Mouse (Mus musculus) retina, adult 2 months (tissue): ENCODE data around the gene Gm1673.
"Not testable (repeated sequence)": the region's sequence is repeated elsewhere in the genome, so short reads cannot be mapped to it uniquely, and the experiment has no call there.

Experiments
- DNase-seq: peaks from one replicate; pipeline ENCODE4 v3.0.0-alpha.2; 2012; ENCODE audit warnings: low read depth, low spot score

Gene Gm1673

DNA sequence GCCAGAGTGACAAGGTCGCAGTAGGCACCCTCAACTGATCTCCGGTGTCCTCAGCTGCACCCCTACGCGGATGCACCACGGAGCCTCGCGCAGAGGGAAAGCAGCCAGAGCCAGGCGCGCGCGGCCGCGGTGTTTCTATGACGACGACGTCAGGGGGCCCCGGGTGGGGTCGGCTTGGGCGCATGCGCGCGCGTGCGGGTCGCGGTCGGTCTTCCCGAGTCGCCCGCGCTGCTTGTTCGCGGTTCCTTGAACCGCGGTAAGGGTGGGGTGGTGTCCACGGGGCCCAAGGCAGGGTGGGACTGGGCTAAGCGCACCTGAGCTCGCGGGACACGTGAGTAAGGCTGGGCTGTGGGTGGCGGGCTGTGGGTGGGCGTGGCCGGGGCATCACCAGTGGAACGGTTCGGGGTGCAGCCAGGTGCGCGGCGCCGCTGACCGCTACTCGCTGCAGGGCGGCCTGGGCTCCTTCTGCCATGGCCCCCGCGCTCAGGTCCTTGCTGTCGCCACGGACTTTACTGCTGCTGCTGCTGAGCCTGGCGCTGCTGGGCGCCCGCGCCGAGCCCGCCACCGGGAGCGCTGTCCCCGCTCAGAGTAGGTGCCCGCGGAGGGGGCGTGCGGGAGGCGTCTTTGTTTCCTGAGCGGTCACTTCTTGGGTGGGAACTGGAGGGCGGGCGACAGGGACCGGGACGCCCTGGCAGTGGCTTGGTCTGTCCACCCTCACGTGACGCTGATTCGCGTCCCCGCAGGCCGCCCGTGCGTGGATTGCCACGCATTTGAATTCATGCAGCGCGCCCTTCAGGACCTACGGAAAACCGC is at the start of gene Gm1673:
TSS of gene Gm1673 (plus strand) at position 125 of the 813 bp plus-strand sequence.
- DNase-seq = no peak

DNA sequence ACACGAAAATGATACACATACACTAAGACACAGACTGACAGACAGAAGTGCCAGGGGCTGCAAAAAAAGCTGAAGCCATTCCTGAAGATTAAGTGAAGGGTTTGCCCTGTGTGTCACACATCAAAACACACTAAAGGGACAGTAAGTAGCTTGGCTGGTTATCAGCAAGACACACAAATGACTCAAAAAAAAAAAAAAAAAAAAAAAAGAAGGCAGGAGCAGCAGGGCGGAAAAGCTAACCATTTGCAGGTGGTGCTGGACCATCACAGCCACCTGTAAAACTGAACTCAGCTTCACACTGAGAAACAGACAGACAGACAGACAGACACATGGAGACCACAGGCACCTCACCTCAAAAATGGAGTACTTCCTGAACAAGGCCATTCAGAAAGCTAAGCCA is 49.2 kb upstream of the Gm1673 start:
- no peak for DNase-seq

DNA sequence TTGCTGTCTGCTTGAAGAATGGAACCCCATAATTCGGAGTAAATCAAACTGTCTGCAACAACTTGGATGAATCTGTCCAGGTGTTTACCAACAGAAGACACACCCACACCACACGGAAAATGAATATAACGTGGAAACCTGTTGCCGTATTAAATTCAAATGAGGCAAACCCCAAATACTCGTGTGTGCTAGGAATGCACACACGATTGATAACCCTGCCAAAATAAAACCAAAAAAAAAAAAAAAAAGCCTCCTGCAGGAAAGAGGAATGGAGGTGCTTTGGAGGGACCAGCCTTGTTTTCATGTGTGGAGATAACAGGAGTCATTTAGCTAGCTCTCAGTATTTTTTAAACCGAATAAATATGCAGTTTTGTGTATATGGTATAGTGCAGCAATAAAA is 48.4 kb upstream of the Gm1673 start:
- DNase-seq = no peak

DNA sequence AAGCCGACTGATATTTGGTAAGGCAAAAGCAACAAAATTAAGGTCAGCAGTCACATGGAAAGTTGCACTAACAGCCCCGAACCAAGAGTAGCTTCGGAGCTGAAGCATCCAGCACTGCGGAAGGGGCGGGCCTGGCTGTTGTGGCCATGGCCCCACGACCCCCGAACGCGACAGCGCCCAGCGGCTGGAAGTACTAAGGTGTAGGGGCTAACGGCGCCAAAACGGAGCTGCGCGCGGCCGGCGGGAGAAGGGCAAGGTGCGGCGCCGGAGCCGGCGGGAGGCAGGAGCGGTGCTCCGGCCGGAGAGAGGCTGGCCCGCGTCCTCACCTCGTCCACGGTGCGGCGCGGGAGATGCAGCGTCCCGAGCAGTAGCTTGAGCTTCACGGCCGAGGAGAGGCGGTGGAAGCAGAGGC is 47.5 kb upstream of the Gm1673 start:
- DNase-seq = no peak

DNA sequence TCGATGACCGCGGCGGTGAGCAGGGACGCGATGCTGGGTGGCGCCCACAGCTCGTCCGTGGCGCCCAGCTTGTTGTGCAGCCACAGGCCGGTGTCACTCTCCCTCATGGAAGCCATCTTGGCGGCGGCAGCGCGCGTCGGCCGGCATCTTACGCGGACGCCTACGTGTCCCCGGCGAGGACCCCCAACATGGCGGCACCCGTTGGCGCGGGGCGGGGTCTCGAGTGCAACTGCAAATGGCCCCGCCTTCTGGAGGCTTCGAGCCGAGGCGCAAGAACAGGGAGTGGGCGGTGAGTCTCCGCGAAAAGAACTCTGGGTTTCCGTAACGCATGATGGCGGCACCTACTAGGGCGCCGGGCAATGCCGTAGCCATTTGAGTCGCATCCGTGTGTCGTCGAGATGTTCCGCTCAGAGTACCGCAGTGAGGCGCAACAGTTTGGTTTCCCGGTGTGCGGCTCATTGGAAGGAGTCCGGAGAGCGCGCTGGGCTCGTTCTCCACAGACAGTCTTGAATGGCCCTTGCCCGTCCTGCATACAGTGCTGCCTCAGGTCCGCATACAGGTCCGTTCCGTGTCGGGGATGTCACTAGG is 47.0 kb upstream of the Gm1673 start, which contains the start of gene Nelfa:
TSS of gene Nelfa (minus strand) at position 294 of the 588 bp plus-strand sequence.
- peak; percentile 96 for DNase-seq

DNA sequence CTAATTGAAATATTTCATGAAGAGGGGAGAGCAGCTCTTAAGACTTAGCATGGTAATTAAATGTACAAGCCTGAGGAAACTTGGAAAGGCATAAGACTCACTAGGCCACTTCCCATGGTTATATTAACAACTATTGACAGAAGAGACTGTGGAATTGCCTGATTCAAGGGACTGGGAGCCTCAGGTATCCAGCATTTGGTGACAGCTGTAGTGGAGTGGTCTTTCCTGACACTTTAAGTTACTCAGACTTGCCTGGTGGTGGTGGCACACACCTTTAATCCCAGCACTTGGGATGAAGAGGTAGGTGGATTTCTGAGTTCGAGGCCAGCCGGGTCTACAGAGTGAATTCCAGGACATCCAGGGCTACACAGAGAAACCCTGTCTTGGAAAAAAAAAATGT is 46.0 kb upstream of the Gm1673 start:
- no peak for DNase-seq

DNA sequence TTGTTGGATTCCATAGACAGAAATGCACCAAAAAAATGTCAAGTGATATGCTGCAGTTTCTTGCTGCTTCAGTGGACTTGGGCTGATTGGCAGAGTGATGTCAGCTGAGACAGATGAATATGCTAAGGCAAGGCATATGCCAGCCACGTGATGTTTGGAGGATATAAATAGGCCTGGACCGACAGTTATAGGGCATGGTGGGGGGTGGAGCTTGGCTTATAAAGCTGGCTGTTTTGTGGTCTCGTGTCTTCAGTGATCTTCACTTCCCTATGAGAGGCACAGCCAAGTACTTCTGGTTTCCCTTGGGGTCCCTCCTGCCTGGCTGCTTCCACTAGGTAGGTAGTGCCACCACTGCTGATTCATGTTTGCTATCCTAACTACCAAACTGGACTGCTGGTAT is 44.8 kb upstream of the Gm1673 start:
- no peak for DNase-seq

DNA sequence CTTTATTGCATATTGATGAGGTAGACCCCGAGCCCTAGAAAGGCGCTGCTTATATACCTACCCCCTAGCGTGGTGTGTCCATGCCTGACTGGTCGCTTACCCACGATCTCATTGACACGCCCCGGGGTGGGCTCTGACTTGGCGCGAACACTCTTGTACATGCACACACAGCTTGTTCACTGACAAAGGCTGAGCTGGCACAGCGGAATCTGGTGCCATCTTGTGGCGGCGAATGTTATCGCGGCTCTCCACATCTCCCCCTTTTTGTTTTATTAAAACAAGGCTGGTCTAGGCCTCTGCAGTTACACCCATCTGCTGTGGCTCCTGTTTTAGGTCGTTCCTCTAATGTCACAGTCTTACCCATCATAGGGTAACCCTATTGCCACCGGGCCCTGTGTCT is 36.2 kb upstream of the Gm1673 start:
- not testable (repeated sequence) for DNase-seq

DNA sequence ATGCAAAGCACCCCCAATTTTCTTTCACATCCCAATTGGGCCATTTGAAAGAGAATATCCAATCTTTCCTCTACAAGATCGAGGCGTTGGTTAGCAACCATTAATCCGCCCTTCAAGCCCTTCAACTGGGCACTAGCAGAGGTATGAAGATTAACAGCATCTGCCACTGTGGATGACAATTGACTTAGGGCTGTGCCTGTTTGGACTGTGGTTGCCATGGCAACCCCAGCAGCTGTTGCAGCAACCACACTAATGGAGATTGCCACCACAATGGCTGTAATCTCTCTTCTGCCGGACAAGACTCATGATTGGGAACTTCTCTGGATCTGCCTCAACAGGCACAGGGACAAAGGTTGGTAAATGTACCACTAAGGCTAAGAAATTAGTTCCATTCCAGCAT is 34.9 kb upstream of the Gm1673 start:
- no peak for DNase-seq

DNA sequence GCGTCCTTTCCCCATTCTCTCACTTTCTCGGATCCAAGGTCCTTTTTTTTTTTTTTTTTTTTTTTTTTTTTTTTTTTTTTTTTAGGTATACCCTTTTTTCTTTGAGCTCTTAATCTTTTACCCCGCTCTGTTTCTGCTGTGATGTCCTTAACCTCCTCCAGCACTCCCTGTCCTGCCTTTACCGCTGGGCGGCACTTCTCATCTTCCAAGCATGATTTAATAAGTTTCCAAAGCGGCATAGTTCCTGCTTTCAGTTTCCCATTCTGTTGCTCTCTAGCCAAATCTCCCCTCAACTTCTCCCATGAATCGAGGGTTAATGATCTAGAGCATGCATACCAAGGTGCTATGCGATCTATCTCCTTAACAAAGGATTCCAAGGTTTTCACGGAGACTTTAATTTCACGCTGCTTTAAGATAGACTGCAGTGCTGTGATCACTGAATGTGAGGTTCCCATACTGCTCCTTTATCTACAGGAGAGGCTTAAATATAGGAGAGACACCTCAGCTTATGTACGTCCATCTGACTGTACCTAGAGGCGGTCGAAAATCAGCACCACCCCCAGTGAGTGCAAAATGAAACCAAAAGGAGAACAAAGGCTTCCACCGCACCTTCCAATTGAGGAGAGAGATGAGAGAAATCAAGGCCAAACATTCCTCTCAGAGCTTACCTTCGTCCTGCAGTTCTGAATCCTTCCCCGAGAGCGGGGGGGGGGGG is 29.6 kb upstream of the Gm1673 start:
- no peak for DNase-seq

DNA sequence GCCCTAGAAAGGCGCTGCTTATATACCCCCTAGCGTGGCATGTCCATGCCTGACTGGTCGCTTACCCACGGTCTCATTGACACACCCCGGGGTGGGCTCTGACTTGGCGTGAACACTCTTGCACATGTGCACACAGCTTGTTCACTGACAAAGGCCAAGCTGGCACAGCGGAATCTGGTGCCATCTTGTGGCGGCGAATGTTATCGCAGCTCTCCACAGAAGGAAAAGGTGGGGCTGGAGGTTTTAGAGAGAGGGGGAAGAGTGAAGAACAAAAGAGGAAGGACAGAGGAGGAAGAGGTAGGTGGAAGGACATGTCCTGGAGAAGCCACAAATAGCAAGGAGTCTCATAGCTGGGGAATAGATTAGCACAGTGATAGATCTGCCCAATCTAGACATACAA is 28.9 kb upstream of the Gm1673 start:
- peak; percentile 43 for DNase-seq

DNA sequence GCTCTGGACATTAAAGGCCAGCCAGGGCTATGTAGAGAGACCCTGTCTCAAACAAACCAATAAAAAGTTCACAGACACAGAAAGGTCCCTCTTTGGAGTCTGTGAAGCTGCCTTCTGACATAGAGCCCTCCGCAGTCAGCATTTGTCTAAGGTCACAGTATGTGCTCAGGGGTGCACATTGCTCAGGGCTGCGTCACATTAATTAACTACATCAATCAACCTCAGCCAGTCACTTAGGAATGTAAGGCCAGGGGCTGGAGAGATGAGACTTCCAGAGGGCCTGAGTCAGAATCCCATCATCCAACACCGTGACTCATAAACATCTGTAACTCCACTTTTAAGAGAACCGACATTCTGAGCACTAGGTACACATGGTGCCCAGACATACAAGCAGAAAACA is 27.4 kb upstream of the Gm1673 start:
- no peak for DNase-seq

DNA sequence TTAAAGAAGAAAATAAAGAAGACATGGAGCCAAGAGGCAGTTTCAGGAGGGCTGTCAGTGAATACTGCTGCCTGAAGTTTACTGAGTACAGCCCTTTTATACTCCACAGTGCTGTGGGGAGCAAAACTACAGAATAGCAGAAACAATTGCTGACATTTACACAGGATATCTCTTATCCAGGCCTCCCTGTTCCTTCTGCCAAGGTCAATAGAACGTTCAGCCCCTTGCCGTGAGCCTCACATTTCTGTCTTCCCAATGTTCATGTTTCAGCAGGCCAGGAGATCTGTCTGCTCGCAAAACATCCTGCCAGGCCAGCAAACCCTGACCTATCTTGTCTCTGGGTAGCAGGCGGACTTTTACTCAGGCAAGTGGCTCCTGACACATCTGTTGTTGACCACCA is 23.9 kb upstream of the Gm1673 start:
- no peak for DNase-seq

DNA sequence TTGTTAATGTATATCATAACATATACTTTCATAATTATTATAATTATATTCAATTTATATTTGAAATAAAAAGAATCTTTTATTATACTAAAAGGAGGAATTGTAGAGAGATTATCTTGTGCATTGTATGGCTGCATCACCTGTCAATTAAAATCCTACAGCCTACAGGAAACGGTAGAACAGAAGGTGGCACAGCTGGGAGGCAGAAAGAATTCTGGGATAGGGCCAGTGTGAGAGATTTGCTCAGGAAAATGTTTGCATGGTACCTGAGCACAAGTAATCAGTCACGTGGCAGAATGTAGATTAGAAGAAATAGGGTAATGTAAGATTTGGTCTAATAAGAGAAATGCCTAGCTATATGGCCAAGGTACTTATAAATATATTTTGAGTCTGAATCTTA is 8.5 kb upstream of the Gm1673 start:
- no peak for DNase-seq

DNA sequence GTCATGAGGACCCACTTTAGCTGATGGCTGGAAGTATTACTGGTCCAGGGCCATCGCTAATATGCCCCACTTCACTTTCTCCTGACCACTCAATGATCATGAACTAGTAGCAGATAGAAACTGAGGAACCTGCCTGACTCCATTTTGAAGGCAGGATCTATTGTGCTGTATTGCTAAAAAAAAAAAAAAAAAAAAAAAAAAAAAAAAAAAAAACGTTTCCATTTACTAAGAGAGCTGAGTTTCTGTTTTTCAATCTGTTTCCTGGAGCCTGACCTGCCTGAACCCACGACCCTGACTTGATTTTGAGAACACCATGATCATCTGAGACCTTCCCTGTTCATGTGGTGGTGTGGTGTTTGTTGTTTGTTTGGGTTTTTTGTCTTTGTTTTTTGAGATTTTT is 7.0 kb upstream of the Gm1673 start:
- DNase-seq = no peak

DNA sequence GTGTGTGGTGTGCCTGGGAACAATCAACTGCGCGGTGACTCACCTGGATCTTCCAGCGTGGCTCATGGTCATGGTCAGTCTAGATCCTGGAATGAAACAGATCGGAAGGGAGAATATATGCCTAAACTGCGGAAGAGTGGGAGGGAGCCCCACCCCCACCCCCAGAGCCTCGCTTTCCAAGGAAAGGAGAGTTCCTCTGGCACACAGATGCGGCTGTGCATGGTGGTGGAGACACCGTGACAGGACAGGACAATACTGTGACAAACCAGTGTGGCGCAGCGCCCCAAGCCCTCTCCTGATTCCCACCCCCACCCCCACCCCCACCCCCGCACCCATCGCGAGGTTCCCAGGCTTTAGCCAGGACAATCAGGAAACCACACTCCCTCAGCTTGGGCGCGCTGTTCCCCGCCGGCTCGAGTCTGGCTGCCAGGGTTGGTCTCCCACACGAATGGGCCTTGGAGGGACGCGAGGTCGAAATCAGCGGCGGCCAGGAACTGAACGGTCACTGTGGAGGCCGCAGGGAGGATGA is 438 bp upstream of the Gm1673 start:
- no peak for DNase-seq

DNA sequence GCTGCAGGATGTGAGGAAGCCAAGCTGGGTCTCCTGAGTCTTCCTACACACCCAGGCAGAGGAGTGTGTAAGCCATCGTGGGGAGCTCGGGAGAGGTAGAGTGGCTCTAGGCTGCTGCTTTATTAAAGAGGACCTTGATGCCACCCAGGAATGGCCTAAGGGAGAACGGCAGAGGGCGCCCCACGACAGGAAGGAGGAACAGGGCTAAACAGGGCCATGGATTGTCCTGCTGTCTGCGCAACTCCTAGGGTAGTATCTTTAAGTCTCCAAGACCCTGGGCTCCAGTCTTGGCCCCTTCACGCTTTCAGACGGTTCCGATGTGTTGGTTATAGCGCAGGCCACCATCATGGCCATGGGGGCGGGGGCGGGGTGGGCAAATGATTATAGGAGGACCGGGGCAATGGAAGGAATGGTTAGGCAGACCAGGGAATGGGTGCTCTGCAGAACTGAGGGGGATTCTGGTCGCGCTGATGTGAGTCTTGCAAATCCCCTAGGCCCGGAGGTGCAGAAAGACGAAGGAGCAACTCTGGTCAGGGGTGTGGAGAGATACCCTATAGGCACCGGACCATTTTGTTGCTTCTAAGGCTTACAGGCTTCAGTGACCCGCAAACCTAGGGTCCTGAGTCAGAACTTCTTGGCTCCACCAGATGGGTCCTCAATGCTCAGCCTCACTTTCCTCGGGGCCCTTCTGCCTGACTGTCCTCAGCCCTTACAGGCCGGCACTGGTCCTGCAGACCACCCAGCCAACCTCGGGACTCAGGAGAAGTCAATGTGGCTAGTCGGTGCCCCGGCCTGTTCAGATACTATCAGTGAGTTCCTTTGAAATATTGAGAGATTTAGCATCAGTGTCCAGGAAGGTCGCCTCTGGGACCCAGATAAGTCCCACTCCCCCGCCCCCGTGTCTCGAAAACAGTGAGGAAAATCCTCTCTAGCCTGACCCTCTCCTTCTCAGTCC is 11.7 kb downstream of the Gm1673 start:
- no peak for DNase-seq

DNA sequence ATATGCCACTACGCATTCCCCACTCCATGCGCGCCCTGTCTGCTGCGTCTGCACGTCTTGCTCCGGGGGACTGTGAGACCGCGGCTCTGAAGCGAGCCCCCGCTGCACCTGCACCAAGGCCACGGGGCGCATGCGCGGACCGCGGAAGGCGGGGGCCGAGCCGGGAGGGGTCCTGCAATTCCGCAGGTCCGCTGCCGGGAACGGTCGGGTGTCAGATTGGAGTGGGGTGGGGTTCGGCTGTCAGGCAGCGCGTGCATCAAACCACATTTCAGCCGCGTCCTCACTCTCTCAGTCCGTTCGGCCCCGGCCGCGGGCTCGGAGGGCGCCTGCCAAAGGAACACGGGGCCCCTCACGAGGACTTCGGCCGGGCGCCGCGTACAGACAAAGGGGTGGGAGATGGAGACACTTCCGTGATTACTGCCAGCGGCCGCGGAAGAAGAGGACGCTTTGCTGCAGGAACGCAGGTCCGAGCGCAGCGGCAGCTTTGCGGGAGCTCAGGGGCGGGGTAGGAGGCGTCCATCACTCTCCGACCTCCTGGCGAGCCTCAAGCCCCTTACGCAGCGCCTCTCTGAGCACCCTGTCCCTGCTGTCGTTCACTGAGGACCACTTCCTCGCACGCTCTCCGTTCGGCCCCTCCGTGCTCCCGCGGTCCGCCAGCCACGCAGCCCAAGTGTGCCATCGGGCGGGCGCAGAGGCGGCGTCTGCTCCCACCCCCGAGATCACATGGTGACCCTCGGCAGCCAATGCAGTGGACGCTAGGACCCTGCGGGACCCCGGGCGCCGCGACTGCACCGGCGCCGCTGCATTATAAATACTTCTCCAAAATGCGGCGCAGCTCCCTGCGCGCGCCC is 12.8 kb downstream of the Gm1673 start, which contains the start of gene Nat8l:
TSS of gene Nat8l (plus strand) at position 142 of the 851 bp plus-strand sequence.
- no peak for DNase-seq

DNA sequence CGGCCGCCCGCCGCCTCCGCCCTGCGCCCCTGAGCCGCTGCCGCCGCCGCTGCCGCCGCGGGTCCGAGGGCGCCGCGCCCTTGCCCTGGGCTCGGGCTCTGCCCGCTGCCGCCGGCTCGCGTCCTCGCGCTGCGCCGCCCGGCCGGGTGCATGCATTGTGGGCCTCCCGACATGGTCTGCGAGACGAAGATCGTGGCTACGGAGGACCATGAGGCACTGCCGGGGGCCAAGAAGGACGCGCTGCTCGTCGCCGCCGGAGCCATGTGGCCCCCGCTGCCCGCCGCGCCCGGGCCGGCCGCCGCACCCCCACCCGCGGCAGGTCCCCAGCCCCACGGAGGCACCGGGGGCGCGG is 13.4 kb downstream of the Gm1673 start:
- no peak for DNase-seq

DNA sequence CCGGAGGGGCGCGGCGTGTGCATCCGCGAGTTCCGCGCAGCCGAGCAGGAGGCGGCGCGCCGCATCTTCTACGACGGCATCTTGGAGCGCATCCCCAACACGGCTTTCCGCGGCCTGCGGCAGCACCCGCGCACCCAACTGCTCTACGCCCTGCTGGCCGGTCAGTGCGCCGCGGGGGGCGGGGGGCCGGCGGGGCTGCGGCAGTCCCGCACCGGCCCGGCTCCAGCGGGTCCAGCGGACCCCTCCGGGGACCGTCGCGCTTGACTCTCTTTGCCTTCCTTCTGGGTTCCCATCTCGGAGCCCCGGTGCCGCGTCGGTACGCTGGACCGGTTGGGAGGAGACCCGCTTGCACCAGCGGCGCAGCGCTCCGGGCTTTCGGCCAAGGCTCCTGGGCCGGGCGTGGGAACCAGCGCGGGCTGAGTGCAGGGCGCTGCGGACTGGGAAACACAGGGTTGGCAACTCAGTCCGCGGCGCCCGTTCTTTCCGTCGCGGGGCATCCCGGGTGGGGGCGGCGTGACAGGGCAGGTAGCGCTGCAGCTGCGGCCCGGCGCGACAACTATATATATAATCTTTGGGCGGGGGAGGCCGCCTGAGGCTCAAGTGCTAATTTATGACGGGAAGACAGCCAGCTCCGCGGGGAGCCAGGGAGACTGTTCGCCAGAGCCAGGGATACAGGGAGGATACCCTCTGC is 14.0 kb downstream of the Gm1673 start:
- no peak for DNase-seq
